Mouse (Mus musculus) ES-Bruce4 (cell line): ENCODE results near the gene A630001G21Rik. TPM values are rescaled to one million over a fixed set of nuclear protein-coding genes. Genes with fewer than 3 reads are reported as not detected.

Source experiments
- H3K27ac ChIP-seq: 2 replicates; pipeline ENCODE4 v1.5.1; 2012; ENCODE audit warnings: low read length, inconsistent platforms; ENCODE audit not compliant: insufficient read depth
- H3K27me3 ChIP-seq: 2 replicates; pipeline ENCODE4 v1.6.1; 2012; ENCODE audit warnings: mild to moderate bottlenecking, low read length, inconsistent platforms; ENCODE audit not compliant: control insufficient read depth, poor library complexity, insufficient read depth, severe bottlenecking
- H3K36me3 ChIP-seq: 2 replicates; pipeline ENCODE4 v1.6.1; 2012; ENCODE audit warnings: inconsistent platforms, mild to moderate bottlenecking, low read length, moderate library complexity; ENCODE audit not compliant: control insufficient read depth, poor library complexity, insufficient read depth, severe bottlenecking
- H3K4me1 ChIP-seq: one replicate; pipeline ENCODE4 v1.8.1; 2011; ENCODE audit warnings: low read length; ENCODE audit not compliant: control insufficient read depth, insufficient read depth
- H3K4me3 ChIP-seq: 2 replicates; pipeline ENCODE4 v1.5.1; 2011; ENCODE audit warnings: low read depth, mild to moderate bottlenecking, low read length
- H3K9ac ChIP-seq: 2 replicates; pipeline ENCODE4 v1.6.1; 2012; ENCODE audit warnings: low read depth, mild to moderate bottlenecking, inconsistent platforms; ENCODE audit not compliant: poor library complexity, severe bottlenecking
- H3K9me3 ChIP-seq: replicated peaks from 2 replicates; pipeline ENCODE4 v1.6.1; 2012; ENCODE audit warnings: mild to moderate bottlenecking, low read length, inconsistent platforms; ENCODE audit not compliant: control insufficient read depth, poor library complexity, insufficient read depth, severe bottlenecking
- CTCF ChIP-seq: IDR thresholded peaks from one replicate; pipeline ENCODE4 v1.8.1; 2011; ENCODE audit warnings: low read depth, low read length
- EP300 ChIP-seq: IDR thresholded peaks from 2 replicates; pipeline ENCODE4 v1.6.1; 2011; ENCODE audit warnings: low read depth, low read length; ENCODE audit not compliant: insufficient read depth
- POLR2A ChIP-seq: IDR thresholded peaks from one replicate; pipeline ENCODE4 v1.8.1; 2011; ENCODE audit warnings: low read length; ENCODE audit not compliant: insufficient read depth
- polyA plus RNA-seq: library from polyadenylated mRNA; stranded (reverse); fragments of >200 nt; gene quantifications from 2 replicates; pipeline ENCODE4 v1.2.4, GENCODE M21; 2011; ENCODE audit warnings: low read depth; ENCODE audit not compliant: missing spikeins, insufficient read depth, insufficient read length

A630001G21Rik gene
- polyA plus RNA-seq, 1 experiment, result 1.1 TPM

- Histone ChIP-seq H3K27me3 (no peaks in the 10 kb centered on the region), H3K4me1 (no peaks in the 10 kb centered on the region), H3K9ac (no peak overlapping the region), H3K36me3 (no peaks in the 10 kb centered on the region), H3K27ac (no peak overlapping the region), H3K9me3 (no peaks in the 10 kb centered on the region), H3K4me3 (no peak overlapping the region)
- no peak for TF ChIP-seq EP300
- TF ChIP-seq POLR2A, result no peak
- TF ChIP-seq CTCF, result no peak
These were observed 1.2 kb upstream of the A630001G21Rik start for GRCm38 (mm10) chr1:85779428-85780180.

- no peaks in the 10 kb centered on the region for H3K27me3 ChIP-seq
- no peak overlapping the region for H3K27ac ChIP-seq
- TF ChIP-seq POLR2A (no peak), CTCF (no peak), EP300 (no peak)
- no peaks in the 10 kb centered on the region for H3K36me3 ChIP-seq
- no peak overlapping the region for H3K4me3 ChIP-seq
- H3K4me1 ChIP-seq, result no peaks in the 10 kb centered on the region
- no peaks in the 10 kb centered on the region for H3K9me3 ChIP-seq
- no peak overlapping the region for H3K9ac ChIP-seq
These were observed 569 bp upstream of the A630001G21Rik start for GRCm38 (mm10) chr1:85779012-85779411.

- no peak overlapping the region for H3K9ac ChIP-seq
- TF ChIP-seq EP300 (no peak), POLR2A (no peak), CTCF (no peak)
- H3K4me1 ChIP-seq, result no peaks in the 10 kb centered on the region
- no peak overlapping the region for H3K4me3 ChIP-seq
- no peaks in the 10 kb centered on the region for H3K27me3 ChIP-seq
- H3K36me3 ChIP-seq, result no peaks in the 10 kb centered on the region
- H3K27ac ChIP-seq, result no peak overlapping the region
- H3K9me3 ChIP-seq, result 0 out of 2 replicates have a peak, but pooled peaks cover 2% of the 10 kb centered on the region
These were observed 2.3 kb downstream of the A630001G21Rik start for GRCm38 (mm10) chr1:85776154-85776553.

GRCm38 (mm10) chr1:85775136-85775535 lies 3.3 kb downstream of the A630001G21Rik start:
- Histone ChIP-seq H3K9me3 (0 out of 2 replicates have a peak, but pooled peaks cover 2% of the 10 kb centered on the region), H3K4me3 (no peak overlapping the region), H3K27ac (no peak overlapping the region), H3K36me3 (no peaks in the 10 kb centered on the region), H3K9ac (no peak overlapping the region), H3K4me1 (no peaks in the 10 kb centered on the region), H3K27me3 (no peaks in the 10 kb centered on the region)
- TF ChIP-seq POLR2A (no peak), EP300 (no peak), CTCF (no peak)

GRCm38 (mm10) chr1:85771976-85772375 lies 6.5 kb downstream of the A630001G21Rik start:
- Histone ChIP-seq H3K9me3 (0 out of 2 replicates have a peak, but pooled peaks cover 2% of the 10 kb centered on the region), H3K27ac (no peak overlapping the region), H3K9ac (no peak overlapping the region), H3K36me3 (no peaks in the 10 kb centered on the region), H3K27me3 (no peaks in the 10 kb centered on the region), H3K4me3 (no peak overlapping the region), H3K4me1 (no peaks in the 10 kb centered on the region)
- no peak for TF ChIP-seq EP300
- TF ChIP-seq CTCF, result no peak
- TF ChIP-seq POLR2A, result no peak

GRCm38 (mm10) chr1:85767754-85768153 lies 10.7 kb downstream of the A630001G21Rik start:
- Histone ChIP-seq H3K27me3 (no peaks in the 10 kb centered on the region), H3K9ac (no peak overlapping the region), H3K4me1 (no peaks in the 10 kb centered on the region), H3K4me3 (no peak overlapping the region), H3K36me3 (no peaks in the 10 kb centered on the region), H3K9me3 (peaks cover 2% of the 10 kb centered on the region; the same call in 1 of the 2 replicates), H3K27ac (no peak overlapping the region)
- TF ChIP-seq CTCF (no peak), POLR2A (no peak), EP300 (no peak)
